Mouse (Mus musculus) T-cell, adult 2 months (primary cell): Measurements from ENCODE around the gene Slc6a16.

Source experiments
- DNase-seq: peaks from one replicate; pipeline ENCODE4 v3.0.0; 2022; ENCODE audit warnings: low spot score

Slc6a16 gene

GRCm38 (mm10) chr7:45240633-45241388 is at the start of gene Slc6a16:
Gene Slc6a16 (plus strand): TSS chr7:45241085.
- no peak for DNase-seq

DNA sequence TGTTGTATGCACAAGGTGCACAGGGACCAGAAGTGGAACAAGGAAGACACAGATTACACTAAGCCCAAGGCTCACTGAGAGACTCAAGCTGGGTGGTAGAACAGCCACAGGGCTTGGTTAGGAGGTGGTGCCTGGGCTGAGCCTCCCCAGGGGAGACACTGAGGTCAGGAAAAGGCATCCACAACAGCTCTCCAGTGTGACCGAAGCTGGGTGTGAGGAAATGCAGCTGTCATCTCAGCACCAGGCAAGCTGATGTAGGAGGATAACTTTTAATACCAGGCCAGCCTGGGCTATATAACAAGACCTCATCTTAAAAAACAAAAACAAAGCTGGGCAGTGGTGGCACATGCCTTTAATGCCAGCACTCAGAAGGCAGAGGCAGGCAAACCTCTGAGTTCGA is 49.7 kb upstream of the Slc6a16 start:
- no peak for DNase-seq

- no peak for DNase-seq
These were observed 49.0 kb upstream of the Slc6a16 start for GRCm38 (mm10) chr7:45191803-45192363.

GRCm38 (mm10) chr7:45192585-45193310 is 48.1 kb upstream of the Slc6a16 start:
- DNase-seq: no peak

DNA sequence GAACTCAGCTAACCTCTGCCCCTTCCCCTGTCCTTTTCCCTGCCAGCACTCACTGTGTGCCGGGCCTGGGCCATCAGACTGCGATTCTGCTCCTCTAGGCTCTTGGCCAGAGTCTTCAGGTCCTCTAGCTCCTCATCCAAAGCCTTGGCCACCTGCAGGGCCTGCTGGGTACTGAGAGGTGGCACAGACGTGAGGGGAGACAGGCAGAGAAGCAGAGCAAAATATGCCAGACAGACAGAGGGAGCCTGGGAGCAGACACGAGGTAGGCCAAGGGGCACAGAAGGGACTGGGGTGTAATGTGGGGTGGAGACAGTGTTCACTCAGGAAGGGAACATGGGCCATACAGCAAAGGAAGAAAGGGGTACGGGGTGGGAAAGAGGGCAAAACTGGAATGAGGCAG is 47.5 kb upstream of the Slc6a16 start:
- no peak for DNase-seq

GRCm38 (mm10) chr7:45193871-45194785 is 46.8 kb upstream of the Slc6a16 start:
- DNase-seq: no peak

DNA sequence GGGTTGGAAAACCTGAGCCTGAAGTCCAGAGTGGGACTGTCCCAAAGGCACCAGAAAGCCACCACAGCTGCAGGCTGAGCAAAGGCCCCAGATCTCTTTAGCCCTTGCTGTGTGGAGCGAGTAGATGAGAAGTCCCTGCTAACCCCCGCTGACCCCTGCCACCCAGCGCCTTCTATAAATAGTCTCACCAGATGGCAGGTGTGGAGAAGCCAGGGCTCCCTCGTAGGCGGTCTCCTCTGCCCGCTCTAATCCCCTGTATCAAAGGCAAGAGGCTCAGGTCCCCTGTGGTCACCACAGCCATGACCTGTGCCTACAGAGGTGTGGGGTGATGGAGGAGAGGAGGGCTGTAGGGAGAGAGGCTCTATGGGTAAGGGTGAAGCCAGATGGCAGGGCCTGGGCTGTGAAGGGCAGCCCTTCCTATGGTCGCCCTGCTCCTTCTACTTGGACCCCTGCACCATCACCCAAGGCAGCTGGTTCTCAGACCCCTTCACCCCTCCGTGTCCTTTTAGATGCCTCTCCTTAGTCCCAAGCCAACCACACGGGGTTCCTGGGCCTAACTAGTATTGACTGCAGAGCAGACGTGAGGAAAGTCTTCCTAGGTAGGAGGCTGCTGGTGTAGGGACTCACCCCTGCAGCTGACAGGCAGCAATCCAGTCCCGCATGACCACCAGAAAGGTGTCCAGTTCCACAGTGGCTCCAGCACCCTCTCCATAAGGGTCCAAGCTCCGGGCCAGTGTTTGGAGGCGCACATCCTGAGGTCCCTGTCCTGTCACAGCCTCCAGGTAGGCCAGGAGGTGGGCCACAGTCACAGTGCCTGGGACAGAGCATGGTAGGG is 45.3 kb upstream of the Slc6a16 start:
- DNase-seq: no peak

- DNase-seq: no peak
These were observed 44.7 kb upstream of the Slc6a16 start for GRCm38 (mm10) chr7:45196176-45196535.

GRCm38 (mm10) chr7:45196994-45197393 is 43.9 kb upstream of the Slc6a16 start:
- DNase-seq: no peak

DNA sequence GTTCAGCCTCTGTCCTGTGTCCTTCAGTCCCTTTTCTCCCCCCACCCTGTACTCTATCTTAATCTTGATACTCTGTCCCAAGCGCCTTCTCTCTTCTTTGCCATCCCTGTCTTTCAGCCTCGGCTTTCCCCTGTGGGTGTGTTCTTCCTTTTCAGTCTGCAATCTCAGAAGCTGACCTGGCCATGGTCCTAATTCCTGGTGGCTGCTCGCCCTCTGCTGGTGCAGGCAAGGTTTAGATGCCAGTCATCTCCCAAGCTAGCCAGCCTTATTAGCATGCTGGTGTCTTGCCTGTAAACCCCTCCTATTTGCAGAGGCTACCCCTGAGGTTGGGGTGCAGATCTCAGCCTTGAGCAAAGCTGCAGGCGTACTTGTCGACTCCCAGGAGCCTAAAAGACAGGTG is 42.5 kb upstream of the Slc6a16 start:
- DNase-seq: no peak

- DNase-seq: no peak
These were observed 41.9 kb upstream of the Slc6a16 start for GRCm38 (mm10) chr7:45198961-45199360.

- DNase-seq: no peak
These were observed 38.2 kb upstream of the Slc6a16 start for GRCm38 (mm10) chr7:45202654-45203053.

GRCm38 (mm10) chr7:45204380-45205143 is 36.3 kb upstream of the Slc6a16 start, which contains the start of gene Ccdc155:
Gene Ccdc155 (minus strand): TSS chr7:45204892.
- DNase-seq: peak; percentile 91

- no peak for DNase-seq
These were observed 32.6 kb upstream of the Slc6a16 start for GRCm38 (mm10) chr7:45208260-45208659.

DNA sequence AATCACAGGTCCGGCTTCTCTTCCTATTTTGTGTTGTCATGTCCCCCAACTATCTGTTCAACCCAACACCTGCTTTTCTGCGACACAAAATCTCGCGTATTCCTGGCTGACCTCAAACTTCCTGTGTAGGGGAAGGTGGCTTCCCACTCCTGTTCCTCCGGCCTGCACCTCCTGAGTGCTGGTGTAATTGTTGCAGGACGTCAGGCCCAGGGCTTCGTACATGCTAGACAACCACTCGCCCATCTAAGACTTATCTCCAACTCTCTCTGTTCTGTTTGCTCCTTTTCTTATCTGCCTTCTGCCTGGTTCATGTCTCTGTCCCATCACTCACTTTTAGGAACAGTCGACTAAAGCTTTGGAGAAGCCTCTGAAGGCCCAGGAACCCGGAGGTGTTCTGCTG is 29.8 kb upstream of the Slc6a16 start:
- DNase-seq: no peak

- DNase-seq: no peak
These were observed 29.0 kb upstream of the Slc6a16 start, which contains the start of gene Dkkl1 for GRCm38 (mm10) chr7:45211851-45212251. Gene Dkkl1 (minus strand): TSS chr7:45212147.

DNA sequence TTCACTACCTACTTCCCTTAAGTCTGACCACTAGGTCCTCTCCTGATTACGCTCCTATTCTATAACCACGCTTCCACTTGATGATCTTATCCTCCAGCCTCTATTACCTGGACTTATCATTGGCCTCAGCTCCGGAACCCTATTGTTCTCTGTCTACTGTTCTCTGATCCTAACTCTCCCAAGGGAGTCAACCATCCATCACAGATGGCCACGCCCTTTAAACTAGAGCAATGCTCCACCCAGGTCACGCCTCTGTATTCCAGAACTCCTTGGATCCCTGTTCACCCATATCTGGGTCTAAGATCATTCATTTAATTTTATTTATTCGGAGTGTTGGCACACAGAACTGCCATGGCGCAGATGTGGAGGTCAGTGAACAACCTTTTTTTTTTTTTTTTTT is 28.5 kb upstream of the Slc6a16 start:
- no peak for DNase-seq

DNA sequence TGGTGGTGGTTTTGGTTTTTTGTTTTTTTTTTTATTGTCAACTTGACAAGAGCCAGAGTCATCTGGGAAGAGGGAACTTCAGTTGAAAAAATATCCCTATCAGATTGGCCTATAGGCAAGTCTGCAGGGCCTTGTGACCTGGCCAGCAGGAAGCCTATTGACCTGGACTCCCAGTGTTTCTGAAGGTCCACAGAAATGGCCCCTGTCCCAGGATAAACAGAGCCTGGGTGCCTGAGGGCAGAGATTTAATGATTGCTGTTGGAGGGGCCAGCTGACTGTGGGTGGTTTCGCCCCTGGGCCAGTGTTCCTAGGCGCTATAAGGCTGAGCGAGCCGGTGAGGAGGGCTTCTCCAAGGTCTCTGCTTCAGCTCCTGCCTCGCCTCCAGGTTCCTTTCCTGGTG is 27.2 kb upstream of the Slc6a16 start:
- DNase-seq: no peak

DNA sequence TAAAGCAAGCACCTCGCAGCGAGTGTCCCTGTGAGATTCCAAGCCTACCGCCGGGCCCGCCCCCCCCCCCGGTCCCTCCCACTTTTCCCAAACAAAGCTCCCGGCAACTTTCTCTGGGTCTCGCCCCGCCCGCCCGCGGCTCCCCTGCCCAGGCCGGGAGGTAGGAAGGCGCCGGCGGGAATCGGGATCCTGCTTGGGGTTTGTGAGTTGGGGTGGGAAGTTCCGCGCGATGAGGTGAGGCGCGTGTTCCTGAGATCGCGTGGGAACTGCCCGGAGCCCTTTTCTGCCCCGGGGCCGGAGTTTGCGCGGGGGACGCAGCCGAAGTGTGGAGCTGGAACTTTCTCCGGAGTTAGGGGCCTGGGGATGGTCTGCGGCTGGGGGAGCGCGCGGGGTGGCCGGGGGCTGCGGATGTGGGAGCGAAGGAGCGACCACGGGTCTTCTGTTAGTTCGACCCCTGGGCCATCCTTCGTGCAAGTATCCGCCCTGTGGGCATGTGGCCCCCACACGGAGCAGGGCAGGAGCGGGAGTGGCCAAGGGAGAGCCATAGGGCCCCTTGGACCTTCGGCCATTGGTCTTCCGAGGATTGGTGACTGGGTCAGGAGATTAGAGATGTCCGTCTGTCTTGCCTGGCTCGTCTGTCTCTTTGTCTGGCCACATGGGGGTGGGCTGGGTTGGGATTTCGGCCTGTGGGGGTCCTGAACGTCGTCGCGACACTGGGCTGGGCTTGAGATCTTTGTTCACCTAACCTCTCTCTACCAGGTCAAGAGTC is 25.0 kb upstream of the Slc6a16 start, which contains the start of gene Tead2:
Tead2 (plus strand) TSS at position 81 of the 769 bp plus-strand sequence.
- DNase-seq: no peak
